Mouse (Mus musculus): ENCODE measurements around the gene Ovol2.

GRCm38 (mm10) chr2:144295145-144295735 lies 36.7 kb downstream of the Ovol2 start:
- TF ChIP-seq EP300 (IDR thresholded peaks at IDR 0.05; ENCODE audit: low read depth), result no peak
- no peak for TF ChIP-seq CTCF (IDR thresholded peaks at IDR 0.05; ENCODE audit: low read depth)
